Mouse (Mus musculus) frontal cortex, postnatal 25 days (tissue): ENCODE results near the gene Lrmda.

ENCODE experiments used
- DNase-seq, 2 experiments: peaks; one replicate each; pipeline ENCODE4 v3.0.0; 2022; ENCODE audit warnings: low spot score in 2 of 2

Lrmda gene

GRCm38 (mm10) chr14:22093124-22093523 is 73.6 kb downstream of the Lrmda start:
- DNase-seq = no peak

GRCm38 (mm10) chr14:22101961-22102805 is 82.7 kb downstream of the Lrmda start:
- no peak for DNase-seq

- no peak for DNase-seq
Measured at GRCm38 (mm10) chr14:22105855-22106254, 86.3 kb downstream of the Lrmda start.

- DNase-seq = no peak
Measured at GRCm38 (mm10) chr14:22106777-22107176, 87.3 kb downstream of the Lrmda start.

GRCm38 (mm10) chr14:22109423-22109822 is 89.9 kb downstream of the Lrmda start:
- no peak for DNase-seq

- DNase-seq = no peak
Measured at GRCm38 (mm10) chr14:22113463-22114361, 94.2 kb downstream of the Lrmda start.

GRCm38 (mm10) chr14:22114651-22115351 is 95.3 kb downstream of the Lrmda start:
- no peak for DNase-seq

GRCm38 (mm10) chr14:22118096-22118495 is 98.6 kb downstream of the Lrmda start:
- DNase-seq = no peak

GRCm38 (mm10) chr14:22118512-22118911 is 99.0 kb downstream of the Lrmda start:
- DNase-seq = no peak

- no peak for DNase-seq
Measured at GRCm38 (mm10) chr14:22126276-22126675, 106.8 kb downstream of the Lrmda start.

- no peak for DNase-seq
Measured at GRCm38 (mm10) chr14:22126859-22127258, 107.3 kb downstream of the Lrmda start.

- no peak for DNase-seq
Measured at GRCm38 (mm10) chr14:22130950-22131585, 111.6 kb downstream of the Lrmda start.

- no peak for DNase-seq
Measured at GRCm38 (mm10) chr14:22139281-22139680, 119.8 kb downstream of the Lrmda start.

- no peak for DNase-seq
Measured at GRCm38 (mm10) chr14:22144014-22144413, 124.5 kb downstream of the Lrmda start.

GRCm38 (mm10) chr14:22145863-22146262 is 126.4 kb downstream of the Lrmda start:
- no peak for DNase-seq

GRCm38 (mm10) chr14:22146508-22147044 is 127.1 kb downstream of the Lrmda start:
- no peak for DNase-seq

- no peak for DNase-seq
Measured at GRCm38 (mm10) chr14:22147341-22148024, 128.0 kb downstream of the Lrmda start.

GRCm38 (mm10) chr14:22152701-22153100 is 133.2 kb downstream of the Lrmda start:
- no peak for DNase-seq

- DNase-seq = no peak
Measured at GRCm38 (mm10) chr14:22154096-22154495, 134.6 kb downstream of the Lrmda start.

GRCm38 (mm10) chr14:22155034-22155433 is 135.5 kb downstream of the Lrmda start:
- DNase-seq = no peak
